Mouse (Mus musculus) small intestine, adult 2 months (tissue): ENCODE results near the gene Tmbim7. TPM values are rescaled to one million over a fixed set of nuclear protein-coding genes. Genes with fewer than 3 reads are reported as not detected.

ENCODE experiments used
- H3K27ac ChIP-seq: fragments of 200-500 bp; 2 replicates; pipeline ENCODE4 v1.5.1; 2012; ENCODE audit warnings: low read depth, low read length, control low read depth, inconsistent platforms; ENCODE audit not compliant: insufficient read depth
- H3K27me3 ChIP-seq: fragments of 200-500 bp; 2 replicates; pipeline ENCODE4 v1.6.1; 2012; ENCODE audit warnings: mild to moderate bottlenecking, moderate library complexity, low read length, inconsistent platforms; ENCODE audit not compliant: control insufficient read depth, insufficient read depth
- H3K36me3 ChIP-seq: fragments of 200-500 bp; 2 replicates; pipeline ENCODE4 v1.6.1; 2012; ENCODE audit warnings: mild to moderate bottlenecking, low read length, control low read depth, inconsistent platforms; ENCODE audit not compliant: control insufficient read depth, insufficient read depth
- H3K4me1 ChIP-seq: fragments of 200-500 bp; 2 replicates; pipeline ENCODE4 v1.6.1; 2012; ENCODE audit warnings: low read length, inconsistent platforms, mixed read lengths; ENCODE audit not compliant: control insufficient read depth, insufficient read depth, insufficient read length
- H3K4me3 ChIP-seq: fragments of 200-500 bp; 2 replicates; pipeline ENCODE4 v1.5.1; 2012; ENCODE audit warnings: low read depth, mild to moderate bottlenecking, control low read depth, inconsistent platforms, low read length, moderate library complexity
- CTCF ChIP-seq: fragments of 200-500 bp; IDR thresholded peaks from 2 replicates; pipeline ENCODE4 v1.5.1; 2012; ENCODE audit warnings: low read depth, mild to moderate bottlenecking, control low read depth, inconsistent platforms, low read length, moderate library complexity, mixed read lengths; ENCODE audit not compliant: insufficient replicate concordance, insufficient read length; ENCODE audit errors: extremely low read depth
- POLR2A ChIP-seq: fragments of 200-500 bp; IDR thresholded peaks from 2 replicates; pipeline ENCODE4 v1.6.1; 2012; ENCODE audit warnings: low read depth, mild to moderate bottlenecking, control low read depth, inconsistent platforms, low read length, moderate library complexity
- WGBS: fragments of 180-500 bp; shearing (Covaris S2); methylation state at CpG from one replicate; pipeline ENCODE4 v1.1.7; 2018; 5-methylcytosine and 5-hydroxymethylcytosine counted together
- polyA plus RNA-seq: library from polyadenylated mRNA; depleted of rRNA; stranded (reverse); fragments of >200 nt; gene quantifications from 2 replicates; pipeline ENCODE4 v1.2.3, GENCODE M21; 2012

Gene Tmbim7
- polyA plus RNA-seq, 1 experiment, result not detected

- Histone ChIP-seq H3K36me3 (no peaks in the 10 kb centered on the region), H3K27me3 (no peaks in the 10 kb centered on the region), H3K4me3 (no peak overlapping the region), H3K4me1 (no peaks in the 10 kb centered on the region), H3K27ac (no peak overlapping the region)
- no peak for TF ChIP-seq POLR2A
- 88% methylated on average over 2 of the region's 2 CpGs for WGBS
Observed at GRCm38 (mm10) chr5:3665225-3665624, 14.2 kb downstream of the Tmbim7 start.

- Histone ChIP-seq H3K27me3 (no peaks in the 10 kb centered on the region), H3K36me3 (no peaks in the 10 kb centered on the region), H3K4me3 (no peak overlapping the region), H3K4me1 (no peaks in the 10 kb centered on the region), H3K27ac (no peak overlapping the region)
- TF ChIP-seq POLR2A (no peak), CTCF (no peak)
- WGBS, result 71% methylated on average over 12 of the region's 12 CpGs
Observed at GRCm38 (mm10) chr5:3666585-3666984, 15.6 kb downstream of the Tmbim7 start.

GRCm38 (mm10) chr5:3669938-3670554 lies 19.1 kb downstream of the Tmbim7 start:
- no peak overlapping the region for H3K27ac ChIP-seq
- H3K36me3 ChIP-seq, result no peaks in the 10 kb centered on the region
- H3K4me3 ChIP-seq, result no peak overlapping the region
- WGBS, result 79% methylated on average over 6 of the region's 6 CpGs
- TF ChIP-seq POLR2A (no peak), CTCF (no peak)
- H3K27me3 ChIP-seq, result no peaks in the 10 kb centered on the region
- no peaks in the 10 kb centered on the region for H3K4me1 ChIP-seq

- Histone ChIP-seq H3K27ac (no peak overlapping the region), H3K27me3 (no peaks in the 10 kb centered on the region), H3K4me1 (no peaks in the 10 kb centered on the region), H3K4me3 (no peak overlapping the region), H3K36me3 (peaks cover 25% of the 10 kb centered on the region)
- TF ChIP-seq CTCF (no peak), POLR2A (no peak)
- 65% methylated on average over 8 of the region's 8 CpGs for WGBS
Observed at GRCm38 (mm10) chr5:3688298-3688697, 37.3 kb downstream of the Tmbim7 start.

- Histone ChIP-seq H3K4me1 (no peaks in the 10 kb centered on the region), H3K27ac (no peak overlapping the region), H3K4me3 (no peak overlapping the region), H3K36me3 (peaks cover 37% of the 10 kb centered on the region), H3K27me3 (no peaks in the 10 kb centered on the region)
- 86% methylated on average over 3 of the region's 3 CpGs for WGBS
- TF ChIP-seq POLR2A, result no peak
- no peak for TF ChIP-seq CTCF
Observed at GRCm38 (mm10) chr5:3691283-3691682, 40.3 kb downstream of the Tmbim7 start.

- TF ChIP-seq CTCF (no peak), POLR2A (no peak)
- no peak overlapping the region for H3K4me3 ChIP-seq
- H3K36me3 ChIP-seq, result peaks cover 43% of the 10 kb centered on the region
- no peak overlapping the region for H3K27ac ChIP-seq
- H3K4me1 ChIP-seq, result no peaks in the 10 kb centered on the region
- 95% methylated on average over 9 of the region's 9 CpGs for WGBS
- H3K27me3 ChIP-seq, result no peaks in the 10 kb centered on the region
Observed at GRCm38 (mm10) chr5:3692956-3693355, 42.0 kb downstream of the Tmbim7 start.

- no peak overlapping the region for H3K27ac ChIP-seq
- TF ChIP-seq POLR2A (no peak), CTCF (no peak)
- no peak overlapping the region for H3K4me3 ChIP-seq
- no peaks in the 10 kb centered on the region for H3K27me3 ChIP-seq
- WGBS, result 85% methylated on average over 4 of the region's 4 CpGs
- H3K36me3 ChIP-seq, result peaks cover 45% of the 10 kb centered on the region
- no peaks in the 10 kb centered on the region for H3K4me1 ChIP-seq
Observed at GRCm38 (mm10) chr5:3695191-3695590, 44.2 kb downstream of the Tmbim7 start.

- peaks cover 44% of the 10 kb centered on the region for H3K36me3 ChIP-seq
- TF ChIP-seq POLR2A (no peak), CTCF (no peak)
- no peak overlapping the region for H3K27ac ChIP-seq
- H3K4me3 ChIP-seq, result no peak overlapping the region
- no peaks in the 10 kb centered on the region for H3K27me3 ChIP-seq
- H3K4me1 ChIP-seq, result no peaks in the 10 kb centered on the region
- 80% methylated on average over 3 of the region's 3 CpGs for WGBS
Observed at GRCm38 (mm10) chr5:3696031-3696430, 45.0 kb downstream of the Tmbim7 start.
